Mouse (Mus musculus): ENCODE results near the gene Prkar2a.

GRCm38 (mm10) chr9:108654566-108655464 is 34.3 kb upstream of the Prkar2a start:
- TF ChIP-seq EP300 (optimal IDR thresholded peaks at IDR 0.05) (no peak), CTCF (IDR thresholded peaks at IDR 0.05; ENCODE audit: low read depth) (no peak)
